Mouse (Mus musculus): ENCODE data around the gene Filip1l.

DNA sequence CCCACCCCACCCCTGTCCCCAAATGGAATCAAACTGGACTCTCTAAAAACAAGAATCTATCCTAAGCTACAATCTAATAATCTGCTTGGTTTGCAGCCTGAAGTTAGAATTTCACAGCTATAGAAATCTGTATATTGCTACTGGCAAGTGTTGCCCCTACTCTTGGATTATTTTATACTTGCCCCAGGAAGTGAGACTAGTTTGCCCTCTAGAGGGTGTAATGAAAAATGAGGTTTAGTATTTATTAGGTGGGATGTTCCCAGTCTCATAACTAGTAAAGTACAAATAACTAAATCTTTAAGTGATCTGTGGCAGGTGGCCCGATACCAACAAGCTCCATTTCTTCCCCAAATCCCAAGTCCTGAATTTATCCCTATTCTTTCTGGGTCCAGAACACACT is 224.6 kb downstream of the Filip1l start:
- TF ChIP-seq CTCF (IDR thresholded peaks at IDR 0.05; ENCODE audit: low read depth) (peak; percentile 69), EP300 (optimal IDR thresholded peaks at IDR 0.05) (no peak)
